Mouse (Mus musculus): Measurements from ENCODE around the gene Psmb7. TPM values are rescaled to one million over a fixed set of nuclear protein-coding genes. Genes with fewer than 3 reads are reported as not detected.

Psmb7 gene
- polyA plus RNA-seq, 1 experiment from 2014 or later = 235 TPM

- peaks cover 0 to 4% of the 10 kb centered on the region in 2 experiments; a peak in 1 of 4 replicates for H3K4me1 ChIP-seq (ENCODE audit: control insufficient read depth in 2 of 2, insufficient read depth in 2 of 2, low read length in 2 of 2)
- WGBS = 87% methylated on average over 5 of the region's 5 CpGs
- H3K27me3 ChIP-seq (ENCODE audit: control insufficient read depth, insufficient read depth, low read length) = no peaks in the 10 kb centered on the region
- H3K36me3 ChIP-seq (ENCODE audit: control insufficient read depth, insufficient read depth, low read length) = no peaks in the 10 kb centered on the region
- no peak overlapping the region for H3K4me2 ChIP-seq (ENCODE audit: low read length)
- no peak overlapping the region for H3K27ac ChIP-seq (replicated peaks in 1 of 2; ENCODE audit: control insufficient read depth in 1 of 2, insufficient read depth in 1 of 2, low read depth in 2 of 2, low read length in 2 of 2)
- no peak overlapping the region for H3K4me3 ChIP-seq (ENCODE audit: control insufficient read depth in 1 of 2, insufficient read depth in 1 of 2, low read depth in 1 of 2, low read length in 2 of 2)
- no peak overlapping the region for H3K9ac ChIP-seq (ENCODE audit: low read length)
- H3K9me3 ChIP-seq (ENCODE audit: control insufficient read depth, low read length) = no peaks in the 10 kb centered on the region
- no peak for ATAC-seq (ENCODE audit: insufficient number of reproducible peaks, insufficient read depth, low FRiP score, low read depth)
These were observed 9.4 kb upstream of the Psmb7 start for GRCm38 (mm10) chr2:38653293-38653619.

DNA sequence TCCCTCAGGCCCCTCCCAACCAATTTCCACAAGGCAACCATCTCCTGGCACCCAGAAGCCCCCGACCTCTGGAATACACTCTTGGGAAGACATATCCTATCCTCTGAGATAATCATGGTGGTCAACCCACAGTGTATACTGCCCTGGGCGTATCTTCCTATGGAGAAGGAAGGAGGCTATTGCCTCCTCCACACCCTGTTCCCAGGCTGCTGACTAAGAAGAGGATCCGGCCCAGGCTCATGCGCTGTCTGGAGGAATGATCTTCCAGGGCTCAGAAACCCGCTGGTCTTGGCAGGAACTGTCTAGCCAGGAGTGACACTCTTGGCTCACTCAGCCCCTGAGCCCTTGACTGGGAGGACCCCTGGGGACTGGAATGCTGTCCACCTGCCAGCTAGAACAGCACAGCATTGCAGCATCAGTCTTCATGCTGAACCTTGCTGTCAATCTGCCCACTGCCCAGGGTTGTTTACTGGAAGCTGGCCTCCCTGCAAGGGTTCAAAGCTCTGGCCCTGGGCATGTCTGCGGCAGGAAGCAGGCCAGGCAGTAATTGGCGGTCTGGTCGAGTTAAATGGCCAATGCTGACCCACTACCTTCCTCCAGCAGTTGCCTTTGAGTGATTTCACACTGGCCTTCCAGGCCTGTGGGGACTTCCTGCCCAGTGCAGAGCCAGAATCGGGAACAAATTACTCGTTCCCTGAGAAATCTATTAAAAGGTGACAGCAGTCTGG lies 8.8 kb upstream of the Psmb7 start:
- Histone ChIP-seq H3K9ac (ENCODE audit: low read length) (no peak overlapping the region), H3K36me3 (ENCODE audit: control insufficient read depth, insufficient read depth, low read length) (no peaks in the 10 kb centered on the region), H3K4me2 (ENCODE audit: low read length) (no peak overlapping the region), H3K27me3 (ENCODE audit: control insufficient read depth, insufficient read depth, low read length) (no peaks in the 10 kb centered on the region), H3K27ac (replicated peaks in 1 of 2; ENCODE audit: control insufficient read depth in 1 of 2, insufficient read depth in 1 of 2, low read depth in 2 of 2, low read length in 2 of 2) (no peak overlapping the region), H3K4me3 (ENCODE audit: control insufficient read depth in 1 of 2, insufficient read depth in 1 of 2, low read depth in 1 of 2, low read length in 2 of 2) (no peak overlapping the region), H3K4me1 (ENCODE audit: control insufficient read depth in 2 of 2, insufficient read depth in 2 of 2, low read length in 2 of 2) (no peaks in the 10 kb centered on the region), H3K9me3 (ENCODE audit: control insufficient read depth, low read length) (no peaks in the 10 kb centered on the region)
- WGBS = 65% methylated on average over 10 of the region's 10 CpGs
- no peak for ATAC-seq (ENCODE audit: insufficient number of reproducible peaks, insufficient read depth, low FRiP score, low read depth)

- Histone ChIP-seq H3K4me2 (ENCODE audit: low read length) (no peak overlapping the region), H3K36me3 (ENCODE audit: control insufficient read depth, insufficient read depth, low read length) (no peaks in the 10 kb centered on the region), H3K9ac (ENCODE audit: low read length) (no peak overlapping the region), H3K4me1 (ENCODE audit: control insufficient read depth in 2 of 2, insufficient read depth in 2 of 2, low read length in 2 of 2) (no peaks in the 10 kb centered on the region; a peak in 1 of 4 replicates), H3K27ac (replicated peaks in 1 of 2; ENCODE audit: control insufficient read depth in 1 of 2, insufficient read depth in 1 of 2, low read depth in 2 of 2, low read length in 2 of 2) (no peak overlapping the region), H3K9me3 (ENCODE audit: control insufficient read depth, low read length) (no peaks in the 10 kb centered on the region), H3K27me3 (ENCODE audit: control insufficient read depth, insufficient read depth, low read length) (no peaks in the 10 kb centered on the region), H3K4me3 (ENCODE audit: control insufficient read depth in 1 of 2, insufficient read depth in 1 of 2, low read depth in 1 of 2, low read length in 2 of 2) (no peak overlapping the region)
- 71% methylated on average over 7 of the region's 7 CpGs for WGBS
- no peak for ATAC-seq (ENCODE audit: insufficient number of reproducible peaks, insufficient read depth, low FRiP score, low read depth)
These were observed 8.2 kb upstream of the Psmb7 start for GRCm38 (mm10) chr2:38652098-38652497.

- Histone ChIP-seq H3K27ac (replicated peaks in 1 of 2; ENCODE audit: control insufficient read depth in 1 of 2, insufficient read depth in 1 of 2, low read depth in 2 of 2, low read length in 2 of 2) (no peak overlapping the region), H3K4me1 (ENCODE audit: control insufficient read depth in 2 of 2, insufficient read depth in 2 of 2, low read length in 2 of 2) (no peaks in the 10 kb centered on the region; a peak in 1 of 4 replicates), H3K9ac (ENCODE audit: low read length) (no peak overlapping the region), H3K4me2 (ENCODE audit: low read length) (no peak overlapping the region), H3K36me3 (ENCODE audit: control insufficient read depth, insufficient read depth, low read length) (no peaks in the 10 kb centered on the region), H3K27me3 (ENCODE audit: control insufficient read depth, insufficient read depth, low read length) (no peaks in the 10 kb centered on the region), H3K4me3 (ENCODE audit: control insufficient read depth in 1 of 2, insufficient read depth in 1 of 2, low read depth in 1 of 2, low read length in 2 of 2) (no peak overlapping the region), H3K9me3 (ENCODE audit: control insufficient read depth, low read length) (no peaks in the 10 kb centered on the region)
- no peak for ATAC-seq (ENCODE audit: insufficient number of reproducible peaks, insufficient read depth, low FRiP score, low read depth)
- WGBS = 85% methylated on average over 1 of the region's 1 CpGs
These were observed 6.5 kb upstream of the Psmb7 start for GRCm38 (mm10) chr2:38650340-38650739.

GRCm38 (mm10) chr2:38647661-38648060 lies 3.8 kb upstream of the Psmb7 start:
- no peak for ATAC-seq (ENCODE audit: insufficient number of reproducible peaks, insufficient read depth, low FRiP score, low read depth)
- peaks cover 3 to 9% of the 10 kb centered on the region in 2 experiments for H3K4me1 ChIP-seq (ENCODE audit: control insufficient read depth in 2 of 2, insufficient read depth in 2 of 2, low read length in 2 of 2)
- H3K9me3 ChIP-seq (ENCODE audit: control insufficient read depth, low read length) = no peaks in the 10 kb centered on the region
- no peaks in the 10 kb centered on the region for H3K27me3 ChIP-seq (ENCODE audit: control insufficient read depth, insufficient read depth, low read length)
- H3K4me2 ChIP-seq (ENCODE audit: low read length) = no peak overlapping the region
- no peak overlapping the region for H3K9ac ChIP-seq (ENCODE audit: low read length)
- H3K36me3 ChIP-seq (ENCODE audit: control insufficient read depth, insufficient read depth, low read length) = no peaks in the 10 kb centered on the region
- no peak overlapping the region for H3K27ac ChIP-seq (replicated peaks in 1 of 2; ENCODE audit: control insufficient read depth in 1 of 2, insufficient read depth in 1 of 2, low read depth in 2 of 2, low read length in 2 of 2)
- 69% methylated on average over 7 of the region's 7 CpGs for WGBS
- H3K4me3 ChIP-seq (ENCODE audit: control insufficient read depth in 1 of 2, insufficient read depth in 1 of 2, low read depth in 1 of 2, low read length in 2 of 2) = no peak overlapping the region

DNA sequence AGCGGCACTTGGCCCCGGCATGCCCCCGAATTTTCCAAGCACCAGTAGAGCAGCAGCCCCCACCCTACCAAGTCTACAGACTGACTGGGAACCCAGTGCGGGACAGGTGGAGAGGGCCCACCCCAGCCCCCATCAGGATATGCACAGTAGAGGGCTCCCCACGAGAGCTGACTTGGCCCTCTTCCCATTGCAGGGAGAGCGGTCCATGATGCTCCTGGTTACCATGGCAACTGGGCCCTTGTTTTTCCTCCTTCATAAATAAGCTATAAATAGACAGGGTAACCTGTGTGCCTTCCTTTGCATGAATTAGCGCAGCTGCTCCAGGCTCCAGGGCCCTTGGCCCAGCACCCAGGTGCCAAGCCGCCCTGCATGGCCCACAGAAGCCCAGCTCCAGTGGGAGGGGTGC lies 3.3 kb upstream of the Psmb7 start:
- Histone ChIP-seq H3K9me3 (ENCODE audit: control insufficient read depth, low read length) (no peaks in the 10 kb centered on the region), H3K27ac (replicated peaks in 1 of 2; ENCODE audit: control insufficient read depth in 1 of 2, insufficient read depth in 1 of 2, low read depth in 2 of 2, low read length in 2 of 2) (no peak overlapping the region), H3K4me2 (ENCODE audit: low read length) (no peak overlapping the region), H3K9ac (ENCODE audit: low read length) (no peak overlapping the region), H3K27me3 (ENCODE audit: control insufficient read depth, insufficient read depth, low read length) (no peaks in the 10 kb centered on the region), H3K4me3 (ENCODE audit: control insufficient read depth in 1 of 2, insufficient read depth in 1 of 2, low read depth in 1 of 2, low read length in 2 of 2) (no peak overlapping the region), H3K4me1 (ENCODE audit: control insufficient read depth in 2 of 2, insufficient read depth in 2 of 2, low read length in 2 of 2) (peaks cover 3 to 11% of the 10 kb centered on the region in 2 experiments), H3K36me3 (ENCODE audit: control insufficient read depth, insufficient read depth, low read length) (peaks cover 1% of the 10 kb centered on the region; the same call in 1 of the 2 replicates)
- ATAC-seq (ENCODE audit: insufficient number of reproducible peaks, insufficient read depth, low FRiP score, low read depth) = no peak
- 54% methylated on average over 8 of the region's 8 CpGs for WGBS

GRCm38 (mm10) chr2:38645936-38646335 lies 2.0 kb upstream of the Psmb7 start:
- H3K4me3 ChIP-seq (ENCODE audit: control insufficient read depth in 1 of 2, insufficient read depth in 1 of 2, low read depth in 1 of 2, low read length in 2 of 2) = no peak overlapping the region
- peaks cover 14% of the 10 kb centered on the region for H3K36me3 ChIP-seq (ENCODE audit: control insufficient read depth, insufficient read depth, low read length)
- no peak overlapping the region for H3K9ac ChIP-seq (ENCODE audit: low read length)
- H3K4me1 ChIP-seq (ENCODE audit: control insufficient read depth in 2 of 2, insufficient read depth in 2 of 2, low read length in 2 of 2) = peaks cover 3 to 11% of the 10 kb centered on the region in 2 experiments
- ATAC-seq (ENCODE audit: insufficient number of reproducible peaks, insufficient read depth, low FRiP score, low read depth) = no peak
- H3K4me2 ChIP-seq (ENCODE audit: low read length) = no peak overlapping the region
- no peaks in the 10 kb centered on the region for H3K9me3 ChIP-seq (ENCODE audit: control insufficient read depth, low read length)
- H3K27me3 ChIP-seq (ENCODE audit: control insufficient read depth, insufficient read depth, low read length) = no peaks in the 10 kb centered on the region
- no peak overlapping the region for H3K27ac ChIP-seq (replicated peaks in 1 of 2; ENCODE audit: control insufficient read depth in 1 of 2, insufficient read depth in 1 of 2, low read depth in 2 of 2, low read length in 2 of 2)
- WGBS = 3% methylated on average over 3 of the region's 3 CpGs

DNA sequence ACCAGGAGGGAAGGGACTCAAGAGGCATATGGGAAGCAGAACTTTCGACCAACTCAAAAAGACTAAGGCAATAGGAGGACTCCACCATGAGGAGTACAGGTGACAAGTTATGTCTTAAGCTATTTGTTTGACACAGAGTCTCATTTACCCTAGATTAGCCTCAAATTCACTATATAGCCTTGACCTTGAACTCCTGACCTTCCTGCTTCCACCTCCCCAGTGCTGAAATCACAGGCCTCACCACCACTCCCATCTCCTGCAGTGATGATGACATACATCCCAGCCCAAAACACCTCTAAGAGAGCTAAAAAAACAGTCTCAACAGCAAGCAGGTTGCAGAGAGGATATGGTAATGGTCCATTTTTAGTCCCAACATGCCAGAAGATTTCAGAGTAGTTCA lies 2.1 kb downstream of the Psmb7 start:
- WGBS = 93% methylated on average over 1 of the region's 1 CpGs
- no peak overlapping the region for H3K27ac ChIP-seq (replicated peaks in 1 of 2; ENCODE audit: control insufficient read depth in 1 of 2, insufficient read depth in 1 of 2, low read depth in 2 of 2, low read length in 2 of 2)
- ATAC-seq (ENCODE audit: insufficient number of reproducible peaks, insufficient read depth, low FRiP score, low read depth) = no peak

More for the DNA sequence above, 2.1 kb downstream of the Psmb7 start:
- H3K36me3 ChIP-seq (ENCODE audit: control insufficient read depth, insufficient read depth, low read length) = peaks cover 53% of the 10 kb centered on the region
- no peaks in the 10 kb centered on the region for H3K27me3 ChIP-seq (ENCODE audit: control insufficient read depth, insufficient read depth, low read length)
- no peaks in the 10 kb centered on the region for H3K9me3 ChIP-seq (ENCODE audit: control insufficient read depth, low read length)
- H3K4me1 ChIP-seq (ENCODE audit: control insufficient read depth in 2 of 2, insufficient read depth in 2 of 2, low read length in 2 of 2) = peaks cover 3 to 11% of the 10 kb centered on the region in 2 experiments; a peak in 3 of 4 replicates
- H3K4me3 ChIP-seq (ENCODE audit: control insufficient read depth in 1 of 2, insufficient read depth in 1 of 2, low read depth in 1 of 2, low read length in 2 of 2) = no peak overlapping the region
- H3K4me2 ChIP-seq (ENCODE audit: low read length) = no peak overlapping the region
- no peak overlapping the region for H3K9ac ChIP-seq (ENCODE audit: low read length)

Data from heart, embryonic 14.5 days (tissue).